Mouse (Mus musculus): ENCODE data around the gene Tmem74b. TPM values are rescaled to one million over a fixed set of nuclear protein-coding genes. Genes with fewer than 3 reads are reported as not detected.

Gene Tmem74b
- polyA plus RNA-seq (2015; fragmentation: Nextera tagmentation; extraction: Ambion mirVana) = 0.25 and 0.46 TPM in 2 replicates

- no peak for DNase-seq (ENCODE audit: low spot score)
Observed at GRCm38 (mm10) chr2:151701231-151702145, at the start of gene Tmem74b. TSS of gene Tmem74b (plus strand) at chr2:151702008.

- DNase-seq (ENCODE audit: low spot score) = no peak
Observed at GRCm38 (mm10) chr2:151652053-151652452, 49.8 kb upstream of the Tmem74b start.

GRCm38 (mm10) chr2:151668433-151668832 is 33.4 kb upstream of the Tmem74b start, which contains the start of gene Rad21l:
TSS of gene Rad21l (minus strand) at chr2:151668533.
- DNase-seq (ENCODE audit: low spot score) = no peak

- DNase-seq (ENCODE audit: low spot score) = no peak
Observed at GRCm38 (mm10) chr2:151670026-151670967, 31.5 kb upstream of the Tmem74b start.

GRCm38 (mm10) chr2:151670968-151671329 is 30.9 kb upstream of the Tmem74b start:
- DNase-seq (ENCODE audit: low spot score) = no peak

GRCm38 (mm10) chr2:151676234-151676633 is 25.6 kb upstream of the Tmem74b start:
- DNase-seq (ENCODE audit: low spot score) = no peak

GRCm38 (mm10) chr2:151682357-151682756 is 19.5 kb upstream of the Tmem74b start:
- DNase-seq (ENCODE audit: low spot score) = peak; percentile 9

GRCm38 (mm10) chr2:151682976-151683375 is 18.8 kb upstream of the Tmem74b start:
- no peak for DNase-seq (ENCODE audit: low spot score)

GRCm38 (mm10) chr2:151702146-151702850 is 490 bp downstream of the Tmem74b start:
- DNase-seq (ENCODE audit: low spot score) = peak; percentile 5

GRCm38 (mm10) chr2:151702851-151703190 is 1.0 kb downstream of the Tmem74b start:
- DNase-seq (ENCODE audit: low spot score) = no peak

GRCm38 (mm10) chr2:151712647-151713046 is 10.8 kb downstream of the Tmem74b start:
- peak; percentile 13 for DNase-seq (ENCODE audit: low spot score)

- no peak for DNase-seq (ENCODE audit: low spot score)
Observed at GRCm38 (mm10) chr2:151715526-151715925, 13.7 kb downstream of the Tmem74b start.

GRCm38 (mm10) chr2:151716318-151717055 is 14.7 kb downstream of the Tmem74b start:
- DNase-seq (ENCODE audit: low spot score) = no peak

GRCm38 (mm10) chr2:151724094-151724493 is 22.3 kb downstream of the Tmem74b start:
- no peak for DNase-seq (ENCODE audit: low spot score)

GRCm38 (mm10) chr2:151733151-151733865 is 31.5 kb downstream of the Tmem74b start:
- DNase-seq (ENCODE audit: low spot score) = no peak

GRCm38 (mm10) chr2:151735422-151735821 is 33.6 kb downstream of the Tmem74b start:
- no peak for DNase-seq (ENCODE audit: low spot score)

GRCm38 (mm10) chr2:151738460-151738859 is 36.7 kb downstream of the Tmem74b start:
- no peak for DNase-seq (ENCODE audit: low spot score)

GRCm38 (mm10) chr2:151739081-151739480 is 37.3 kb downstream of the Tmem74b start:
- DNase-seq (ENCODE audit: low spot score) = no peak

GRCm38 (mm10) chr2:151739505-151739904 is 37.7 kb downstream of the Tmem74b start:
- DNase-seq (ENCODE audit: low spot score) = no peak
